10 mouse cellular contexts compared by ENCODE assay signal in genomic region chr8:108454561-108455311, GRCm38 (mm10).
DNase-seq lines count a peak whose midpoint lies in the region; ATAC-seq and TF ChIP-seq lines count a peak whose summit lies in the region.
"Had no signal": no experiment of that assay in that cellular context is flagged by ENCODE, and none has a peak within 500 bp of the region (broad histone marks: within the 10 kb centered on the region; RNA-seq: fewer than 3 reads in every experiment).

No protein-coding gene starts in this region.

- H3K4me1 ChIP-seq in lung, embryonic 16.5 days (replicated peaks; ENCODE audit: control insufficient read depth, insufficient read depth, low read length): peaks cover 7% of the 10 kb centered on the region; the same call in 1 of the 2 replicates
- no peaks in the 10 kb centered on the region for H3K4me1 ChIP-seq in lung, adult 2 months (ENCODE audit: control insufficient read depth, insufficient read depth, low read length)
- H3K4me1 ChIP-seq in forebrain, postnatal 0 days (ENCODE audit: insufficient read depth): 0 out of 2 replicates have a peak, but pooled peaks cover 4% of the 10 kb centered on the region

- H3K27me3 ChIP-seq in lung, embryonic 16.5 days (ENCODE audit: control insufficient read depth, insufficient read depth, low read depth, low read length): no peaks in the 10 kb centered on the region
- H3K27me3 ChIP-seq in forebrain, postnatal 0 days (ENCODE audit: insufficient read depth, low read length): no peaks in the 10 kb centered on the region

- no peak overlapping the region for H3K4me3 ChIP-seq in lung, embryonic 16.5 days (ENCODE audit: low read length)
- H3K4me3 ChIP-seq in lung, adult 2 months (replicated peaks; ENCODE audit: extremely low read depth, low read depth, low read length): no peak overlapping the region
- no peak overlapping the region for H3K4me3 ChIP-seq in forebrain, postnatal 0 days (ENCODE audit: low read depth, low read length)

- ATAC-seq in lung, embryonic 16.5 days (ENCODE audit: low read depth): peak; percentile 70
- peak; percentile 58 for ATAC-seq in forebrain, postnatal 0 days

- no peak for TF ChIP-seq POLR2A in lung, adult 2 months (IDR thresholded peaks at IDR 0.05; ENCODE audit: borderline replicate concordance, extremely low read depth, low read depth, low read length)

- no peak overlapping the region for H3K27ac ChIP-seq in lung, embryonic 16.5 days (ENCODE audit: low read length)
- H3K27ac ChIP-seq in forebrain, postnatal 0 days (ENCODE audit: low read depth, low read length): no peak overlapping the region

- H3K9ac ChIP-seq in lung, embryonic 16.5 days (ENCODE audit: low read length): no peak overlapping the region
- H3K9ac ChIP-seq in forebrain, postnatal 0 days: no peak overlapping the region

- H3K36me3 ChIP-seq in lung, embryonic 16.5 days (ENCODE audit: control insufficient read depth, insufficient read depth, low read length): no peaks in the 10 kb centered on the region
- no peaks in the 10 kb centered on the region for H3K36me3 ChIP-seq in forebrain, postnatal 0 days (ENCODE audit: insufficient read depth)

- no peak for DNase-seq in lung, adult 2 months
- peak; percentile 34 for DNase-seq in forebrain, postnatal 0 days
- peak; percentile 16 to 20 for DNase-seq in layer of hippocampus, postnatal 10 days (ENCODE audit: low spot score in 2 of 2)
- DNase-seq in retina, embryonic 14.5 days (ENCODE audit: low spot score): peak; percentile 56
- no peak for DNase-seq in heart, adult 18-20 months
- DNase-seq in adrenal gland, postnatal 4 days (ENCODE audit: low spot score in 2 of 2): no peak
- no peak for DNase-seq in gastrocnemius, postnatal 25 days
- DNase-seq: cerebellum, adult 2 months; kidney, adult 2 months had no signal

- H3K9me3 ChIP-seq in lung, embryonic 16.5 days (ENCODE audit: control insufficient read depth, low read length): peaks cover 6% of the 10 kb centered on the region; the same call in 1 of the 2 replicates
- peaks cover 20% of the 10 kb centered on the region; the same call in 1 of the 2 replicates for H3K9me3 ChIP-seq in forebrain, postnatal 0 days (ENCODE audit: low read length)

- no peak for TF ChIP-seq CTCF in lung, adult 2 months (IDR thresholded peaks at IDR 0.05; ENCODE audit: insufficient read depth, low read length)
- TF ChIP-seq CTCF in forebrain, postnatal 0 days (IDR thresholded peaks at IDR 0.05; ENCODE audit: low read depth): no peak

- WGBS in lung, embryonic 16.5 days: 55% methylated on average over 18 of the region's 18 CpGs
- 63% methylated on average over 18 of the region's 18 CpGs for WGBS in lung, adult 2 months
- WGBS in forebrain, postnatal 0 days: 19% methylated on average over 18 of the region's 18 CpGs

- H3K4me2 ChIP-seq in lung, embryonic 16.5 days (ENCODE audit: low read depth, low read length): no peak overlapping the region
- H3K4me2 ChIP-seq in forebrain, postnatal 0 days (ENCODE audit: low read depth): no peak overlapping the region

Comparison
In these comparisons a context has a peak if more than half of its experiments do, and no peak if none do; other contexts are left out.
1. DNase-seq: peak in forebrain, postnatal 0 days (single experiment), layer of hippocampus, postnatal 10 days (2 of 2) and retina, embryonic 14.5 days (single experiment); none in lung, adult 2 months (single experiment), heart, adult 18-20 months (0 of 2), adrenal gland, postnatal 4 days (0 of 2) and gastrocnemius, postnatal 25 days (single experiment).